Mouse (Mus musculus): ENCODE data around the gene Afdn. TPM values are rescaled to one million over a fixed set of nuclear protein-coding genes. Genes with fewer than 3 reads are reported as not detected.
"Not testable (repeated sequence)": the region's sequence is repeated elsewhere in the genome, so short reads cannot be mapped to it uniquely, and the experiment has no call there.

Gene Afdn
- polyA plus RNA-seq, 1 experiment from 2014 or later: 84.6 TPM

DNA sequence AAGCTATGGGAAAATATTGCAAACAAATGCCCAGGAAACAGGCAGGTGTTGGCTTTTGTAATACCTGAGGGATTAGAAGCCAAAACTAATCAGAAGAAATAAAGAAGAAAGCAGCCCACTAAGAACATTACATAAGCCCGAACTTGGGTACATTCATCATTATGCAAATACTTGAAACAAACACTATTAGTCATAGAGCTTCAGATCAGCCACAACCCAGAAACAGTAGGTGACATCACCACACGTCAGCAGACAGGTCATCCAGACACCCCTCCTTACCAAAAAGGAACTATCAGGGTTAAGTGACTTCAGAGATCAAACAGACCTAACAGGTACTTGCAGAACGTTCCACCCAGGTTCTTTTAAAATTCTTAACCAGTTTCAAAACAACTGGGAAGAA, 165.6 kb downstream of the Afdn start:
- ATAC-seq (ENCODE audit: insufficient number of reproducible peaks, insufficient read depth, low FRiP score, low read depth): no peak
- Histone ChIP-seq H3K4me2 (replicated peaks; ENCODE audit: low read depth, low read length) (no peak overlapping the region), H3K9ac (replicated peaks; ENCODE audit: low read depth, low read length) (no peak overlapping the region), H3K4me1 (ENCODE audit: control insufficient read depth, insufficient read depth, low read length) (no peaks in the 10 kb centered on the region), H3K4me3 (ENCODE audit: low read depth, low read length) (no peak overlapping the region), H3K9me3 (ENCODE audit: control insufficient read depth, low read depth, low read length) (no peaks in the 10 kb centered on the region), H3K27me3 (ENCODE audit: control insufficient read depth, insufficient read depth, low read length) (no peaks in the 10 kb centered on the region), H3K27ac (ENCODE audit: low read length) (no peak overlapping the region), H3K36me3 (ENCODE audit: control insufficient read depth, insufficient read depth, low read length) (no peaks in the 10 kb centered on the region)
- 56% methylated on average over 3 of the region's 3 CpGs for WGBS

DNA sequence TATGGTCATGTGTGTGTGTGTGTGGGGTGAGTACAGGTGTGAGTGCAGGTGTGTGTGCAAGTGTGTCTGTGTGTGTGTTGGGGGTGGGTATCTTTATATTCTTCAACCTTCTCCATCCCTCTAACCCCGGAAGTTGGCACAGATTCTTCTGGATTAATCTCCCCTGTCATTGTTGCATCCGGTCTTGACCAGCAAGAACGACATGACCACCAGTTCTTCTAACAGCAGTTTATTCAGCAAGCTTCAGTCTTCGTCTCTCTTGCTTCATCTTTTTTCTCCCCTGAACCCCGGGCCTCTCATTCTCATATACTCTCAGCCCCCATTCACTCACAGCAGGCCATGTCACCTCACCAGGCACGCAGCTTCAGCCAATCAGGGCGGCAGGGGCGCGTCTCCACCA, 170.1 kb downstream of the Afdn start:
- H3K36me3 ChIP-seq (ENCODE audit: control insufficient read depth, insufficient read depth, low read length): no peaks in the 10 kb centered on the region
- no peak for ATAC-seq (ENCODE audit: insufficient number of reproducible peaks, insufficient read depth, low FRiP score, low read depth)
- H3K27ac ChIP-seq (ENCODE audit: low read length): no peak overlapping the region
- WGBS: 82% methylated on average over 9 of the region's 9 CpGs
- H3K4me1 ChIP-seq (ENCODE audit: control insufficient read depth, insufficient read depth, low read length): no peaks in the 10 kb centered on the region
- H3K4me2 ChIP-seq (replicated peaks; ENCODE audit: low read depth, low read length): no peak overlapping the region
- H3K4me3 ChIP-seq (ENCODE audit: low read depth, low read length): no peak overlapping the region
- no peak overlapping the region for H3K9ac ChIP-seq (replicated peaks; ENCODE audit: low read depth, low read length)
- no peaks in the 10 kb centered on the region for H3K9me3 ChIP-seq (ENCODE audit: control insufficient read depth, low read depth, low read length)
- no peaks in the 10 kb centered on the region for H3K27me3 ChIP-seq (ENCODE audit: control insufficient read depth, insufficient read depth, low read length)

DNA sequence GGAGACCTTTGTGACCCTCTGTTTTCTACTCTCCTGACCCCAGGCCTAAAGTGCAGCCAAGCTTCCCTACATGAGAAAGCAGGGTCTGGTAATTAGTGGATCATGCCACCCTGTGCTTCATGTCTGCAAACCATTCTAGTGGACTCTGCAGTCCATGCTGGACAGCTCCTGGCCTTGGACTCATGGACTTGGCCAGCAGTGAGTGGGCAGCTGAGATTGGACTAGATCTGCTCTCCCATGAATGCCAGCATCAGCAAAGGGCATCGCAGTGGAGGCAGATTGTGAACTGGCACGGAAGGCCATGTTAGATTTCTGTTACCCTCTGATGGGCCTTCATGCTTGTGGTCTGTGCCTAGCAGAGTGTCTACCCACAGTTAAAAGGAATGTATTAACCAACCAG, 175.0 kb downstream of the Afdn start:
- 95% methylated on average over 2 of the region's 2 CpGs for WGBS
- not testable (repeated sequence) for H3K4me3 ChIP-seq (ENCODE audit: low read depth, low read length); H3K9me3 ChIP-seq (ENCODE audit: control insufficient read depth, low read depth, low read length); H3K27ac ChIP-seq (ENCODE audit: low read length); H3K9ac ChIP-seq (replicated peaks; ENCODE audit: low read depth, low read length); ATAC-seq (ENCODE audit: insufficient number of reproducible peaks, insufficient read depth, low FRiP score, low read depth); H3K27me3 ChIP-seq (ENCODE audit: control insufficient read depth, insufficient read depth, low read length); H3K4me1 ChIP-seq (ENCODE audit: control insufficient read depth, insufficient read depth, low read length); H3K4me2 ChIP-seq (replicated peaks; ENCODE audit: low read depth, low read length); H3K36me3 ChIP-seq (ENCODE audit: control insufficient read depth, insufficient read depth, low read length)

DNA sequence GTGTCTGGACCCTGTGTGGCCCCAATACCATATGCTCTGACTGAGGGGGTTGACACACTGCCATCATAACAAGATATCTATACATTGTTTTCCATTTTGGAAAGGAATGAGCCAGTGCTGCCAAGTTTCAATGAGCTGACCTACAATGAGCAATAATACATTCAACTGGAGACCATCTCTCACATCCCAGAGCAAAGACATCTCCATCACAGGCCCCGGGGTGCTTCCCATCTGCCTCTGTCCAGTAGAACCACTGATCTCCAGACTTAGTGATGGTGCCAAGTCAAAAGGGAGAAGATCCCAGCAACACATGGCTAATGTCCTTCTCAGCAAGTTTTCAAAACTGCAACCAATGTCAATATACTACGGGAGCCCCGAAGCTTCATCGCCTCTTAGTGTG, 177.4 kb downstream of the Afdn start:
- no peak overlapping the region for H3K9ac ChIP-seq (replicated peaks; ENCODE audit: low read depth, low read length)
- WGBS: 90% methylated on average over 4 of the region's 4 CpGs
- H3K4me2 ChIP-seq (replicated peaks; ENCODE audit: low read depth, low read length): no peak overlapping the region
- no peak overlapping the region for H3K4me3 ChIP-seq (ENCODE audit: low read depth, low read length)
- H3K27ac ChIP-seq (ENCODE audit: low read length): no peak overlapping the region
- no peak for ATAC-seq (ENCODE audit: insufficient number of reproducible peaks, insufficient read depth, low FRiP score, low read depth)
- H3K27me3 ChIP-seq (ENCODE audit: control insufficient read depth, insufficient read depth, low read length): no peaks in the 10 kb centered on the region
- no peaks in the 10 kb centered on the region for H3K4me1 ChIP-seq (ENCODE audit: control insufficient read depth, insufficient read depth, low read length)
- no peaks in the 10 kb centered on the region for H3K36me3 ChIP-seq (ENCODE audit: control insufficient read depth, insufficient read depth, low read length)
- no peaks in the 10 kb centered on the region for H3K9me3 ChIP-seq (ENCODE audit: control insufficient read depth, low read depth, low read length)

DNA sequence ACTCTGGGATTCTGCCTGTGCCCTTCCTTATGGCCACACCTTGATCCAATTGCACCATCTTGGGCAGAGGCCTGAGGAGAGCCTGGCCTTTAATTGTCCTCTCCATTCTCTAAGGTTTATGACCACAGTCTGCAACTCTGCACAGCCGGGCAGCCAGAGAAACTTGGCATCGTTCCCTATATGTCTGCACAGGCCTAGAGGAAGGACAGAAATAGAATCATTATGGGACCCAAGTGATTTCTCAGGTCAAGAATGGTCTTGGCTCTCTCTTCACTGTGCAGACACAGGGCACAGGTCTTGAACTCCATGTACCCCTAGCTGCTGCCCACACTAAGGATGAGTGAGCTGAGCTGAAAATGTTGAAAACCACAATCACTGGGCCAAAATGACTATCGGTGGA, 178.3 kb downstream of the Afdn start:
- 69% methylated on average over 3 of the region's 3 CpGs for WGBS
- Histone ChIP-seq H3K9me3 (ENCODE audit: control insufficient read depth, low read depth, low read length) (no peaks in the 10 kb centered on the region), H3K9ac (replicated peaks; ENCODE audit: low read depth, low read length) (no peak overlapping the region), H3K27ac (ENCODE audit: low read length) (no peak overlapping the region), H3K4me3 (ENCODE audit: low read depth, low read length) (no peak overlapping the region), H3K36me3 (ENCODE audit: control insufficient read depth, insufficient read depth, low read length) (no peaks in the 10 kb centered on the region), H3K4me2 (replicated peaks; ENCODE audit: low read depth, low read length) (no peak overlapping the region), H3K4me1 (ENCODE audit: control insufficient read depth, insufficient read depth, low read length) (no peaks in the 10 kb centered on the region), H3K27me3 (ENCODE audit: control insufficient read depth, insufficient read depth, low read length) (no peaks in the 10 kb centered on the region)
- no peak for ATAC-seq (ENCODE audit: insufficient number of reproducible peaks, insufficient read depth, low FRiP score, low read depth)

DNA sequence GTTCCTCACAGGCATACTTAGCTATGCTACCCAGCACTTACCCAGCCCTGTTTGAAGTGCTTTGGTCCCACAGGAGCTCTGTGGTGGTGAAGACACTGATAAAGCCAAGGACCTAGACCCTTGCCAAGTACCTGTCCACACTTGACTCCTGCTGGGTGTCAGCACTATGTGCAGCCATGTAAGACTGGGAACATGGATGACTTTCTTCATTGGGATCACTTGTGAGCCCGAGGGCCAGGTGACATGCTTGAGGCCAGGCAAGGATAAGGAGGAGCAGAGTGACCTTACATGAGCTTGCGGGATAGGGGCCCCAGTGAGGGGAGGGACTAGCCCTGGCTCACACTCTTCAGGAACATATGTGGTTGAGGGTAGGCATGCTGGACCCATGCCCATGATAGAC, 178.9 kb downstream of the Afdn start:
- 78% methylated on average over 2 of the region's 2 CpGs for WGBS
- not testable (repeated sequence) for H3K9ac ChIP-seq (replicated peaks; ENCODE audit: low read depth, low read length); H3K4me3 ChIP-seq (ENCODE audit: low read depth, low read length); H3K4me1 ChIP-seq (ENCODE audit: control insufficient read depth, insufficient read depth, low read length); H3K9me3 ChIP-seq (ENCODE audit: control insufficient read depth, low read depth, low read length); ATAC-seq (ENCODE audit: insufficient number of reproducible peaks, insufficient read depth, low FRiP score, low read depth); H3K27ac ChIP-seq (ENCODE audit: low read length); H3K27me3 ChIP-seq (ENCODE audit: control insufficient read depth, insufficient read depth, low read length); H3K4me2 ChIP-seq (replicated peaks; ENCODE audit: low read depth, low read length); H3K36me3 ChIP-seq (ENCODE audit: control insufficient read depth, insufficient read depth, low read length)

DNA sequence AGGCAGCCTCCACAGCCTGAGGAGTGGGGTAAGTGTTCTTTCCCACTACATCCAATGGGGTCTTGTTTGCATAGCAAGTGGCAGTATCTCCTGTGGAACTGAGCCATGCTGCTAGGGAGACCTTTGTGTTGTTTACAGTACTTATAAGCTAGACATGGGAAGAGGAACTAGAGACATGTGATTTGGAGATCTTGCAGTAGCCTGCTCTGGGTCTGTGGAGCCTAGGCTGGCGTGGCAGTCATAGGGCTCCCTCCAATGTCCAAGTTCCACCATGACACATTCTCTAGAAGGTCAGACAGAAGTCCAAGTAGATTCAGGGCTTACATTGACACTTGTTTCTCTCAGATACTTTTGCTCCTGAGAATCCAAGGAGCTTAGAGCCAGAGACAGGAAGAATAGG, 180.1 kb downstream of the Afdn start:
- Histone ChIP-seq H3K27me3 (ENCODE audit: control insufficient read depth, insufficient read depth, low read length) (no peaks in the 10 kb centered on the region), H3K4me3 (ENCODE audit: low read depth, low read length) (no peak overlapping the region), H3K9ac (replicated peaks; ENCODE audit: low read depth, low read length) (no peak overlapping the region), H3K4me2 (replicated peaks; ENCODE audit: low read depth, low read length) (no peak overlapping the region), H3K4me1 (ENCODE audit: control insufficient read depth, insufficient read depth, low read length) (no peaks in the 10 kb centered on the region), H3K9me3 (ENCODE audit: control insufficient read depth, low read depth, low read length) (no peaks in the 10 kb centered on the region), H3K36me3 (ENCODE audit: control insufficient read depth, insufficient read depth, low read length) (no peaks in the 10 kb centered on the region), H3K27ac (ENCODE audit: low read length) (no peak overlapping the region)
- 75% methylated on average over 1 of the region's 1 CpGs for WGBS
- ATAC-seq (ENCODE audit: insufficient number of reproducible peaks, insufficient read depth, low FRiP score, low read depth): no peak

DNA sequence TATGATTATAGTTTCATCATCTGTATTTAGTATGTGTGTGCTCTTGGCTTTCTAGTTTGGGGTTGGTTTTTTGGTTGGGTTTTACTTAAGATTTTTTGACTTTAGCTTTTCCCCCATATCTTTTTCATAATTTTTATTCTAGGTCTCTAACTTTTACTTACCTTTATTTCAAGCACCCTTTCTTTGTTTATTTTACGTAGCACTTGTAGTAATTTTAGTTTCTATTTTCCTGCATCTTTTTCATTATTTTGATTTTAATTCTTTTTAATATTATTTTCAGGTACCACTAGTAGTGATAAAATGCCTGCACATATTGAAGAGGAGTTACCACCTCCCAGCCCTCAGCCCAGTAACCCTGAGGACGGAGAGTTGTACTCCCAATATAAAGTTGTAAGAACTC, 187.7 kb downstream of the Afdn start, which contains the start of gene Gm7168:
Gene Gm7168 (plus strand): TSS at position 301 of the 400 bp plus-strand sequence.
- ATAC-seq (ENCODE audit: insufficient number of reproducible peaks, insufficient read depth, low FRiP score, low read depth); H3K4me2 ChIP-seq (replicated peaks; ENCODE audit: low read depth, low read length); H3K4me3 ChIP-seq (ENCODE audit: low read depth, low read length); H3K27ac ChIP-seq (ENCODE audit: low read length); H3K9me3 ChIP-seq (ENCODE audit: control insufficient read depth, low read depth, low read length); H3K36me3 ChIP-seq (ENCODE audit: control insufficient read depth, insufficient read depth, low read length); H3K27me3 ChIP-seq (ENCODE audit: control insufficient read depth, insufficient read depth, low read length); H3K9ac ChIP-seq (replicated peaks; ENCODE audit: low read depth, low read length); H3K4me1 ChIP-seq (ENCODE audit: control insufficient read depth, insufficient read depth, low read length): not testable (repeated sequence)
- WGBS: 80% methylated on average over 1 of the region's 2 CpGs

DNA sequence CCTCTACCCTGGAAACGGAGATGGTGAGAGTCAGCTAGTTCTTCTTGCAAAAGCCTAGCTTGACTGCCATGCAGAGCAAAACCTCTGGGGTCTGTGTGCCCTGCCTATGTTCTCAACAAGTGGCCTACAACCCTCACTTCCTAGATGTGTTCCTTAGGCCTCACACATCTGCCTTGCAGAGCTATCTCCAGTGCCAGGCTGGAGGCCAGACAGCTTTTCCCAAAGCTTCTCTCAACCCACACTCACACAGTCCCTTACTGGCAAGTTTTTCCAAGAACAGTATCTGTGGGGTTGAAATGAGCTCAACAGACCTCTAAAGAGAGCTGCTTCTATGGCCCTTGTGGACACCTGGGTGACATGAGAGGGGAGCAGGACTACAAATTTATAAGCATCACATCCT, 191.2 kb downstream of the Afdn start:
- H3K9me3 ChIP-seq (ENCODE audit: control insufficient read depth, low read depth, low read length); ATAC-seq (ENCODE audit: insufficient number of reproducible peaks, insufficient read depth, low FRiP score, low read depth); H3K4me1 ChIP-seq (ENCODE audit: control insufficient read depth, insufficient read depth, low read length); H3K36me3 ChIP-seq (ENCODE audit: control insufficient read depth, insufficient read depth, low read length); H3K9ac ChIP-seq (replicated peaks; ENCODE audit: low read depth, low read length); H3K27me3 ChIP-seq (ENCODE audit: control insufficient read depth, insufficient read depth, low read length); H3K4me2 ChIP-seq (replicated peaks; ENCODE audit: low read depth, low read length); H3K27ac ChIP-seq (ENCODE audit: low read length); H3K4me3 ChIP-seq (ENCODE audit: low read depth, low read length): not testable (repeated sequence)
- 90% methylated on average over 1 of the region's 1 CpGs for WGBS

Data from stomach, embryonic 14.5 days (tissue).